Mouse (Mus musculus): ENCODE measurements at regions not wholly inside any gene's neighbourhood (a gene's known extent, or its start where the extent isn't known, plus 50 kb on each side); places are given as distances from the start of the nearest gene placed in this dataset.

DNA sequence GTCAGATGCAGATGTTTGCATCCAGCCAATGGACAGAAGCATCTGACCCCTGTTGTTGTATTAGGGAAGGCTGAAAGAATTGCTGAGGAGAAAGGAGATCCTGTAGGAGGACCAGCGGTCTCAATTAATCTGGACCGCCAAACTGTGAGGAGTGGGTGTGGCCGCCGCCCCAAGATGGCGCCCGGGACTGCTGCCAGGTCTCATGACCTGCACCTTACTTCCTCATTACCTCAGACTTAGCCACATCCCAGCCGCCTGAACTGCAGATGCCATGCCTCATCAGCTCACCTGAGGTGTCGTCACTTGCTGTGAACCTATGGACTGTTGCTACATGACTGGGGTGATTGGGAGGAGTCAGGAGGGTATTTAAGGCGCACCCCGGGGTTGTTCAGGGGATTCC is 97.8 kb downstream of the Sec23ip start:
- TF ChIP-seq CTCF (IDR thresholded peaks at IDR 0.05; ENCODE audit: low read depth, low read length): no peak
- no peak for TF ChIP-seq GATA2 (IDR thresholded peaks at IDR 0.05; ENCODE audit: borderline replicate concordance, low read depth, low read length)
- no peak for TF ChIP-seq GATA1 (IDR thresholded peaks at IDR 0.05; ENCODE audit: borderline replicate concordance, low read length)
- TF ChIP-seq TAL1 (conservative IDR thresholded peaks at IDR 0.05; ENCODE audit: low read depth, low read length): no peak
- TF ChIP-seq POLR2AphosphoS5 (IDR thresholded peaks at IDR 0.05; ENCODE audit: insufficient replicate concordance, low read depth, low read length): no peak
